Mouse (Mus musculus) ES-Bruce4 (cell line): ENCODE data around the gene Cpne5. TPM values are rescaled to one million over a fixed set of nuclear protein-coding genes. Genes with fewer than 3 reads are reported as not detected.

Experiments used
- H3K27ac ChIP-seq: 2 replicates; pipeline ENCODE4 v1.5.1; 2012; ENCODE audit warnings: low read length, inconsistent platforms; ENCODE audit not compliant: insufficient read depth
- H3K27me3 ChIP-seq: 2 replicates; pipeline ENCODE4 v1.6.1; 2012; ENCODE audit warnings: mild to moderate bottlenecking, low read length, inconsistent platforms; ENCODE audit not compliant: control insufficient read depth, poor library complexity, insufficient read depth, severe bottlenecking
- H3K36me3 ChIP-seq: 2 replicates; pipeline ENCODE4 v1.6.1; 2012; ENCODE audit warnings: inconsistent platforms, mild to moderate bottlenecking, low read length, moderate library complexity; ENCODE audit not compliant: control insufficient read depth, poor library complexity, insufficient read depth, severe bottlenecking
- H3K4me1 ChIP-seq: one replicate; pipeline ENCODE4 v1.8.1; 2011; ENCODE audit warnings: low read length; ENCODE audit not compliant: control insufficient read depth, insufficient read depth
- H3K4me3 ChIP-seq: 2 replicates; pipeline ENCODE4 v1.5.1; 2011; ENCODE audit warnings: low read depth, mild to moderate bottlenecking, low read length
- H3K9ac ChIP-seq: 2 replicates; pipeline ENCODE4 v1.6.1; 2012; ENCODE audit warnings: low read depth, mild to moderate bottlenecking, inconsistent platforms; ENCODE audit not compliant: poor library complexity, severe bottlenecking
- H3K9me3 ChIP-seq: replicated peaks from 2 replicates; pipeline ENCODE4 v1.6.1; 2012; ENCODE audit warnings: mild to moderate bottlenecking, low read length, inconsistent platforms; ENCODE audit not compliant: control insufficient read depth, poor library complexity, insufficient read depth, severe bottlenecking
- CTCF ChIP-seq: IDR thresholded peaks from one replicate; pipeline ENCODE4 v1.8.1; 2011; ENCODE audit warnings: low read depth, low read length
- EP300 ChIP-seq: IDR thresholded peaks from 2 replicates; pipeline ENCODE4 v1.6.1; 2011; ENCODE audit warnings: low read depth, low read length; ENCODE audit not compliant: insufficient read depth
- POLR2A ChIP-seq: IDR thresholded peaks from one replicate; pipeline ENCODE4 v1.8.1; 2011; ENCODE audit warnings: low read length; ENCODE audit not compliant: insufficient read depth
- polyA plus RNA-seq: library from polyadenylated mRNA; stranded (reverse); fragments of >200 nt; gene quantifications from 2 replicates; pipeline ENCODE4 v1.2.4, GENCODE M21; 2011; ENCODE audit warnings: low read depth; ENCODE audit not compliant: missing spikeins, insufficient read depth, insufficient read length

The Cpne5 gene
- polyA plus RNA-seq, 1 experiment: 4.4 TPM

GRCm38 (mm10) chr17:29263840-29264633 is 26.1 kb upstream of the Cpne5 start, which contains the start of gene Ppil1:
TSS of gene Ppil1 (minus strand) at chr17:29264186.
- H3K36me3 ChIP-seq: peaks cover 4% of the 10 kb centered on the region
- H3K4me3 ChIP-seq: peak within 1 kb of the TSS; percentile 91
- TF ChIP-seq POLR2A: no peak
- no peak for TF ChIP-seq EP300
- TF ChIP-seq CTCF: no peak
- no peaks in the 10 kb centered on the region for H3K9me3 ChIP-seq
- peak within 1 kb of the TSS; percentile 85 for H3K9ac ChIP-seq
- peaks cover 2% of the 10 kb centered on the region for H3K4me1 ChIP-seq
- peak within 1 kb of the TSS; percentile 98 for H3K27ac ChIP-seq
- no peaks in the 10 kb centered on the region for H3K27me3 ChIP-seq

- Histone ChIP-seq H3K4me3 (peak overlapping the region; percentile 91), H3K9me3 (no peaks in the 10 kb centered on the region), H3K27me3 (no peaks in the 10 kb centered on the region), H3K27ac (peak overlapping the region; percentile 98), H3K4me1 (peaks cover 2% of the 10 kb centered on the region), H3K9ac (peak overlapping the region; percentile 85), H3K36me3 (peaks cover 8% of the 10 kb centered on the region)
- no peak for TF ChIP-seq CTCF
- TF ChIP-seq EP300: no peak
- TF ChIP-seq POLR2A: no peak
Observed at GRCm38 (mm10) chr17:29263417-29263816, 25.4 kb upstream of the Cpne5 start.

- peak overlapping the region; percentile 16 for H3K4me3 ChIP-seq
Observed at GRCm38 (mm10) chr17:29262259-29262649, 24.3 kb upstream of the Cpne5 start.

GRCm38 (mm10) chr17:29261603-29262258 is 23.8 kb upstream of the Cpne5 start:
- no peak overlapping the region for H3K27ac ChIP-seq
- H3K27me3 ChIP-seq: no peaks in the 10 kb centered on the region
- peak overlapping the region; percentile 85; the same call in 1 of the 2 replicates for H3K9ac ChIP-seq
- H3K4me1 ChIP-seq: peaks cover 2% of the 10 kb centered on the region
- TF ChIP-seq EP300 (no peak), POLR2A (no peak), CTCF (no peak)
- peaks cover 19% of the 10 kb centered on the region for H3K36me3 ChIP-seq
- H3K4me3 ChIP-seq: peak overlapping the region; percentile 22
- no peaks in the 10 kb centered on the region for H3K9me3 ChIP-seq

More at GRCm38 (mm10) chr17:29262259-29262649, 24.3 kb upstream of the Cpne5 start:
- Histone ChIP-seq H3K36me3 (peaks cover 15% of the 10 kb centered on the region), H3K27ac (no peak overlapping the region), H3K9me3 (no peaks in the 10 kb centered on the region), H3K9ac (peak overlapping the region; percentile 85; the same call in 1 of the 2 replicates), H3K27me3 (no peaks in the 10 kb centered on the region), H3K4me1 (peaks cover 2% of the 10 kb centered on the region)
- TF ChIP-seq CTCF: peak; percentile 30
- no peak for TF ChIP-seq EP300

- H3K27me3 ChIP-seq: no peaks in the 10 kb centered on the region
Observed at GRCm38 (mm10) chr17:29260501-29260900, 22.5 kb upstream of the Cpne5 start.

More at GRCm38 (mm10) chr17:29260501-29260900, 22.5 kb upstream of the Cpne5 start:
- H3K4me1 ChIP-seq: peaks cover 2% of the 10 kb centered on the region
- H3K9ac ChIP-seq: no peak overlapping the region
- H3K27ac ChIP-seq: peak overlapping the region; percentile 58; the same call in 1 of the 2 replicates
- peaks cover 30% of the 10 kb centered on the region for H3K36me3 ChIP-seq
- no peaks in the 10 kb centered on the region for H3K9me3 ChIP-seq
- H3K4me3 ChIP-seq: peak overlapping the region; percentile 9; the same call in 1 of the 2 replicates
- TF ChIP-seq EP300 (no peak), POLR2A (no peak), CTCF (no peak)
